Mouse (Mus musculus) cerebellum, adult 9-10 months (tissue): ENCODE data around the gene Gabarapl2.
A peak's percentile ranks its signal among the peaks of the same experiment; 100 is the strongest.

Source experiments
- DNase-seq: peaks from one replicate; pipeline ENCODE4 v3.0.0; 2022

The Gabarapl2 gene

DNA sequence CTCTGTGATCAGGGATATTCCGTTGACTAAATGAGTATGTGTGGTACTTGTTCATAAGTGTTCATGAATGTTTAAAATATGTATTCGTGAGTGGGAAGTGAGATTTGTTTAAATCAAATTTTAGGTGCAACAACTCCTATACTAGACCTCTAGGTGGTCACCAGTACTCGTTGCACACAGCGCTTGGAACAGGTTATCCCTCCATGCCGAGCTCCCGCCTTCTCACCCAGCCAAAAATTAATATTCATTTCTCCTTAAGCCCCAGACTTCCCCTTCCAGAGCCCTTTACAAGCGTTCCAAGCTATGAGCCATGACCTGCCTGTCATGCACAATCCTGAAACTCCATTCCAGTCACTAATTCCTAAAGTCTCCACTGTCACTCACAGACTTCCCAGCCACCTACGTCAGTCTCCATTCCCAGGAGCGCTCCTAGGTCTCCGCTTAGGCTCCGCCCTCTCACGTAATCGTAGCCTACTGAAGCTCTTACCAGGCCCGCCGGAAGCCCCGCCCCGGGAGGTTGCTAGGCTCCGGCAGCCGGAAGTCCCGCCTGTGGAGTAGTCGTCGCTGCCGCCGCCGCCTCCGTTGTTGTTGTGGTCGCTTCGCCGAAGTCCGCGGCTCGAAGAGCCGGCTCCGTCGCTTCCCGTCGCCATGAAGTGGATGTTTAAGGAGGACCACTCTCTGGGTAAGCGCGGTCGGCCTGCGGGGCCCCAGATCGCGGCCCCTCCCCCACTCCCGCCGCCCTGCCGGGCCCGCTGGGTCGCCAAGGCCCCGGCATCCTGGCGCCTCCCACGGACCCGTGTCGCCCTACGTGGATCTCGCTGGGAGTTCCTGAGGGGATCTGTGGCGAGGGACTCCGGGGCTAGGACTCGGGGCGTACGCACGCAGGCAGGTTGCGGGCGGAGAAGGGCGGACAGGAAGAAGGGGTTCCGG, at the start of gene Gabarapl2:
Gene Gabarapl2 (plus strand): TSS at position 533 of the 930 bp plus-strand sequence.
- peak; percentile 98 for DNase-seq

DNA sequence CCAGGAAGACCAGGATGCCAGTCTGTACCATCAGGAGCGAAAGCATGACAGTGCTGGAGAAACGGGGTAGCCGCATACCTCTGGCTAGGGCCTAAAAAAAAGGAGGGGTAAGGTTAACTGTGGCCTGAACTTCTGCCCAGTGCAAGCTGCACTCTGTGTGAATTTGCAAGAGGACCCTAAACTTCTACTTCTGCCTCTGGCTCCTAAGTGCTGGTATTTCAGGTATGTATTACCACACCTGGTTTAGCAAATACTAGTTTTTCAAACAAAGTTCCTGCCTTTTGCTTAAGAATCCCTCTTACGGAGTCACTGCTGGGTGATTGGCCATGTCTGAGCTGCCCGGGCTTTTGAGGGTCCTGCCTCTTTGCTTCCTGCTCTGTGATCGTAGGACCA, 49.6 kb upstream of the Gabarapl2 start:
- no peak for DNase-seq

DNA sequence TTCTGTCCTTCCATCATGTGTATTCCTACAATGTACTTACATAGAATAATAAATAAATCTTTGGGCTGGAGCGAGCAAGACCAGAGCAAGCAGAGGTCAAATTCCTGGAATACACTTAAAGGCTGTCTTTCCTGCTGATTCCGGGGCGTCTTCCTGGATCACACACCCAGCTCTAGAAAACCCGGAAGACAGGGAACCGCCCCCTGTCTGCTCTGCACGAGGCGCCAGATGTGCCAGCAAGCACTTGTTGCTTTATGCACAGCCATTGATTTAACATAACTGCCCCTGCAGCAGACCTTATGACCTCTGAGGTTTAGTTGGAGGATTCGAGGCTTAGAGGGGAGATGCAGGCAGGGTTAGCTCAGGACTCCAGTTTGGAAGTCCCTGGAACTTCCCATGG, 48.5 kb upstream of the Gabarapl2 start:
- no peak for DNase-seq

DNA sequence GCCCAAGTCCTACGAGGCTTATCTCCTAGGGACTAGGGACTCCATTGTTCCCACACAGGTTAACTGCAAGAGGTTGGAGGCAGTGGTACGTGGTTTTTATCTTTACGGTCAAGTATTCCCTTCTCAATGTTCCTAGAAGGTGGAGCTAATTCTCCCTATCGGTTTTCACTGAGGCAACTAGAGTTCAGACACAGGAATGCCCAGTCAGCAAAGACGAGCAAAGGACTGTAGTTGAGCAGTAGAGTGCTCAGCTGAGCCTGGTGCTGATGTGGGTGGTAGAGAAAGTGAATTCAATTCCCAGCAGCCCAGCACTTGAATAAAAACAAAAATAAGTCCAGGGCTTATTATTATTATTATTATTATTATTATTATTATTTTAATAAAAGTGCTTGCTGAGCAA, 47.9 kb upstream of the Gabarapl2 start:
- DNase-seq, result no peak

DNA sequence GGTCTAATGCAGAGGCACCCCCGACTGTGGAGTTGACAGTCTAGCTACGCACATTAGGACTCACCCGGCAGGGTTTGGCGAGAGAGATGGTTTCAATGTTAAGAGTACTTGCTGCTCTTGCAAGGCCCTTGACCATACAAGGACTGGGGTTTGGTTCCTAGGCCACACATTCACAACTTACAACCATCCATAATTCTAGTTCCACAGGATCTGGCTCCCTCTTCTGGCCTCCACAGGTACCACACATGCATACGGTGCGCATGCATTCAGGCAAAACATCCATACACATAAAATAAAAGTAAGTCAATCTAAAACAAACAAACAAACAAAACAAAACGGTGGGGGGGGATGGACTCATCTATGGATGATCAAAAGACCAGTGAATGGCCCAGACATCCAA, 45.5 kb upstream of the Gabarapl2 start:
- no peak for DNase-seq

DNA sequence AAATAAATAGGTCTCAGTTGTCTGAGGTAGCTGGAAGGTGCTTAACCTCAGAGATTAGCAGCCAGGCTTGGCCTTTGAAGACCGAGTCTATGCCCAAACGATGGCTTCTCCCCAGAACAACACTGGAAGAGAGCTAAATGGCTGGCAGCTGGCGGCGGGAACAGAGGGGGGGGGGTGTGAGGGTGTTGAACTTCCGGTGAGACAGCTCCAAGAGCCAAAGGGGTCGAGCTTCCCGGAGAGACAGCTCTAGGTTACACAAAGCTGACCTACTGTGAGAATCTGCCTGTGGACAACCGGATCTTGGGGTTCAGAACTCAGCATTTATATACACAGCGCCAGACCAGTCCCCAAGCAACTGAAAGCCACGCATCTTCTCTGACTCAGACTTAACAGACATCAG, 41.9 kb upstream of the Gabarapl2 start:
- DNase-seq, result no peak

DNA sequence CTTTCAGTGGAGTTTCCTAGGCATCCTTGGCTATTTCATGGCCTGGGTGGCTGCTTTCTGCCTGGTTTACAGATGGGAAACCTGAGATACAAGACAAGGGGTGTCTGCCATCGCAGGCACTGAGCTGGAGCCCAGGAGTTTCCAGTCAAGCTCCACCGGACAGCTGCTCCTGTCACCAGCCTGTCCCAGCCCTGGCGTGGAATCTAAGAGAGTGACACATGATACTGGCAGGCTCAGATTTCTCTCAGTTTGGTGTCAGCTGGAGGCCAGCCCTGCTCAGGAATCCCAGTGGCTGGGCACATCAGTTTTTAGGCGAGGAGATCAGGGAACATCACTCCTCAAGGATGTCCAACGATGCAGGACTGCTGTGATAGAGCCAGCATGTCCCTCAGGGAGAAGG, 38.4 kb upstream of the Gabarapl2 start:
- no peak for DNase-seq

DNA sequence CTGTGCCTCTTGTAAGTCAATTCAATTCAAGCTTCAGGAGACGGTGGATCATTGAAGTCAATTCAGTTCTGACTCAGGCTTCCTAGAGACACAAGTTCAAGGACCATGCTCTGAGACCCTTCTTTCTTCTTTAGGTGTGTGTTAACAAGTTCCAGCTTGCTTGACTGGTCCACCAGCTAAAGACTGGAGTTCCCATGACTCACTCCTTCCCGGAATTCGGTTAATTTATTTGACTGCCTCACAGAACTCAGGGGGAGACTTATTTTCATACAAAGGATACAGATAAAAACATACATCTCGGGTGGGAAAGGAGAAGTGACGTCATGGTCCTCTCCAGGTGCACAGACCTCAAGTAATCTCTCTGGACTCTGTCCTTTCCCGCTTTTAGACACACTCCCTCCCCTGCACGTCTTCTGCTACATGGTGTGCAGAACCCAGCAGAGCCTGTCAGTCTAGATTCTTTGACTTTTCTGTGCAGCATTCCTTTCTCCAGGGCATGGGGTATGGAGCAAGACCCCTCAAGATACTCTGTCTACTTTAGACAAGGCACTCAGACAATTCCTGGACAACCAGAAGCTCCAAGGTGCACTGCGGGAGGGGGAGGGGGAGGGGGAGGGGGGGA, 34.9 kb upstream of the Gabarapl2 start:
- DNase-seq, result no peak

DNA sequence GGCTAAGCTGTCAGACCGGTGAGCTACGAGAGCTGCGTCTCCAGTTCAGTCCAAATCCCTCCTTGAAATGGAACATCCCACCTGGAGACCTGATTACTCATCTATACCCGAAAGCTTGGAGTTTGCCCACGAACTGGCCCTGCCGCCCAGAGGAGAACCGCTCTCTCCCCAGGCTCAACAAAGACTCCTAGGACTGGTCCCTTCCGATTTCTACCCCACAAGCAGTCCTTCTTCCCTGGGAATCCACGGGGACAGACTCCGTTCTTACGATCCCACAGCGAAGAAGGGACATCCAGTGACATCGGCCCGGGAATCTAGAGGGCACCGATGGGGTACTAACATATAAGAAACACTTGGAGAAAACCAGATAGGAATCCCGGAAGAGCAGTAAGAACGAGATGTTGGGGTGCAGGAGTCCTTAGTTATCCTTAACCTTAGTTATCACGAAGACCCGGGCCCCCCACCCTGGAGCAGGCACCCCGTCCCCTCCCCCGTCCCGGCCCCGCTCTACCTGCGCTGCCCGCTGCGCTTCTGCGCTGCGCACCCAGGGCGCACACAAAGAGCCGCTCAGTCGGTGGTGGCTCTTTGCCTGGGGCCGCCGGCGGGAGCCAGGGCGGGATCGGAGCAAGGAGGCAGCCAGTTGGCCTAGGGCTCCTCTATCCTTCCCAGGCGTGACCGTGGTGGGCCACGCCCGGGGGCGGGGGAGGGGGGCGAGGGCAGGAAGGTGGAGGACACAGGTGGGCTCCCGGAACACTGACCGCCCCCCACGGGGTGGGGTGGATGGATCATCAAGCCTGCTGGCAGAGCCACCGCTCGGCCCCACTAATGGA, 30.7 kb upstream of the Gabarapl2 start, which contains the start of gene Chst5:
Gene Chst5 (minus strand): TSS at position 827 of the 830 bp plus-strand sequence.
- DNase-seq, result peak; percentile 48

DNA sequence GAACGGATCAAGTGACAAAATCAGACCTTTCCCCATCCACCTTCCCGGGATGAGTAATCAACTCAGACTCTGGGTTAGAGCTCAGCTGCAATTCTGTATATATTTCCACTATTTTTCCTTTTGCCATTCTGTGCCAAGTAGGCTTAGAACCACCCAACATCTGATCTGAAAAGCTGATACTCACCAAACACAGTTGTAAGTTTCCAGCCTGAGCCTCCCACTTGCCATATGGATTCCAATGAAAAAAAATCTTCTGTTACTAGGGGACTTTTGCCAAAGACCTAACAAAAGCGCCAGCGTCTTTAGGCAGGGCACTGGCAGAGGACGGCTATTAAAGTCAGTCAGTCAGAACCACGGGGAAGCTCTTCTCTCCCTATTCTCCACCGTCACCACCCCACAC, 28.9 kb upstream of the Gabarapl2 start:
- no peak for DNase-seq

DNA sequence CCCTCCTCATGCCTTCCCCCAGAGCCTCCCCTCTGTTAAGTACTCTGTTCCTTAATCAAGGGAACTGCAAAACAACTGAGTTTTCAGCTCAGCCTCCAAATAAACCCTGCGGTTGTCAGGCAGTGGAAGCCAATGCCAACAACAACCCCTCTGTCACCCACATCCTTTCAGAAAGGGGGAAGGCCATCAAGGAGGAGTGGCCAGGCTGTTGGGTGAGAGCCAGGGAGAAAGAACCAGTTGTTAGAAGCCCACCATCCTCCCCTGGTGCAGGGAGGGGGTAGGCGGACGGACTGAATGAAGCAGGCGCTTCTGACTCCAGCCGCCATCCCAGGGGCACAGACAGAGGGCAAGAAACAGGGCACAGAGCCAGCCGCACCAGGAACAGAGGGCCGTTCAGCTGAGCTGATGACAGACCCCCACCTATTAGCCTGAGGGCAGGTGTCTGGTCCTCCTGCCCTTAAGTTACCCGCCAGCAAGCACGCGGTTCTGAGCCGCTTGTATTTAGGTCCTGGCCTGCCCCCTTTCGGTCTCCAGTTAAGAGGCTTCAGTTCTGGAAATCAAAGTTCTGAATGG, 27.6 kb upstream of the Gabarapl2 start:
- DNase-seq, result no peak

DNA sequence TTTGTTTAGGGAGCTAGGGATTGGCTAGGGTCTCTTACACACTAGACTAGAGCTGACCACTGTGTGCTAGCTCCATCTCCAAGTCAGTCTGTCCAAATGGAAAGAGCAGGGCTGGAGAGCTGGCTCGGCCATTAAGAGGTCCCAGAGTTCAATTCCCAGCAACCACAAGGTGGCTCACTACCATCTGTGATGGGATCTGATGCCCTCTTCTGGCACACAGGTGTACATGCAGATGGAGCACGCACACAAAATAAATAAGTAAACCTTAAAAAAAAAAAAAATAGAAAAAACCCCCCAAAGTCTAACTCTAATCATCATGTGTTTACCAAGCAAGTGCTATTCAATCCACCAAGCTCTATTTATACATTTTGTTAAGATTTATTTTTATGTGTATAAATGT, 20.8 kb upstream of the Gabarapl2 start:
- DNase-seq, result no peak

DNA sequence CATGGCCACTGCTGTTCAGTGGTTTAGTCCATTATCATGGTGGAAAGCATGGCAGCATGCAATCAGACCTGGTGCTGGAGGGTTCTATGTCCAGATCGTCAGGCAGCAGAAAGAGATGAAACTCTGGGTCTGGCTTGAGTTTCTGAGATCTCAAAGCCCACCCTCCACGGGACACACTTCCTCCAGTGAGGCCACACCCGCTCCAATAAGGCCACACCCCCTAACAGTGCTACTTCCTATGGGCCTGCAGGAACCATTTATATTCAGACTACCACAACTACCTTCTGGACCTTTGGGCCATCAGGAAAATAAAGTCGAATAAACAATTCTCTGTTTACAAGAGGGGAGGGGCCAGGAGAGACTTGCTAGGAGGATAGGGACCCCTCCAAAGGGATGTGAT, 19.5 kb upstream of the Gabarapl2 start:
- DNase-seq, result no peak

DNA sequence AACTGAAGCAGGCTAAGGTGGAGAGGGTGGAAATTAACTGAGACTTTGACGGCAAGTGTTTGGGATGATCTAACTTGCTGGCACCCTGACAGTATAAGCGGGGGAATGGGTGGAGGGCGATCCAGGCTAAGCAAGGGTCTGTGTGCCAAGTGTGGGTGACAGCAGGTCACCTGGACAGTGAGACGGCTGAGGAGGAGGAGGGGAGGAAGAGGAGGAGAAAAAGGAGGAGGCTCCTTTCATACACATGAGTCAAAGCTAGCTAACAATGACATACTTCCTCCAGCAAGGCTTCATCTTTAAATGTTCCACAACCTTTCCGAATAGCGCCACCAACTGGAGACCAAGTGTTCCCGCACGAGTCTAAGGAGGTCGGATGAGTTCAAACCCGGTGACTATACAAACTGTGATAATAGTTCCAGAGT, 17.1 kb upstream of the Gabarapl2 start:
- DNase-seq, result peak; percentile 86

DNA sequence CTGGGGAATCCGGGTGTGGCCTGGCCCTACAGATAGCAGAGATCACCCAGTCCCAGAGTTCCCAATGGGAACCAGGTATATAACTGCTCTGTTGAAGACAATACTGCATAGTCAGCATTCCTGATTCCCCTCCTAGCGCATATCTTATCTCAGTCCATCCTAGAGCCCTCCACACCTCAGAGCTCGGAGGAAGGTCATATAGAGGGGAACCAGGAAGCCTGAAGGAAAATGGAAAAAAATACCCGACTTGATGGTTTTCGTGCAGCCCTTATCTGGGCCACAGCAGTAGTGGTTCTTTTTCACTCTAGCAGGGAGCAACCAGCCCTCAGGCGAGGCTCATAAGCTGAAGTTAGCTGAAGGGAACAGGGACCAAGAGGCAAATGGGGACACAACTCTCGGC, 15.5 kb upstream of the Gabarapl2 start:
- no peak for DNase-seq

DNA sequence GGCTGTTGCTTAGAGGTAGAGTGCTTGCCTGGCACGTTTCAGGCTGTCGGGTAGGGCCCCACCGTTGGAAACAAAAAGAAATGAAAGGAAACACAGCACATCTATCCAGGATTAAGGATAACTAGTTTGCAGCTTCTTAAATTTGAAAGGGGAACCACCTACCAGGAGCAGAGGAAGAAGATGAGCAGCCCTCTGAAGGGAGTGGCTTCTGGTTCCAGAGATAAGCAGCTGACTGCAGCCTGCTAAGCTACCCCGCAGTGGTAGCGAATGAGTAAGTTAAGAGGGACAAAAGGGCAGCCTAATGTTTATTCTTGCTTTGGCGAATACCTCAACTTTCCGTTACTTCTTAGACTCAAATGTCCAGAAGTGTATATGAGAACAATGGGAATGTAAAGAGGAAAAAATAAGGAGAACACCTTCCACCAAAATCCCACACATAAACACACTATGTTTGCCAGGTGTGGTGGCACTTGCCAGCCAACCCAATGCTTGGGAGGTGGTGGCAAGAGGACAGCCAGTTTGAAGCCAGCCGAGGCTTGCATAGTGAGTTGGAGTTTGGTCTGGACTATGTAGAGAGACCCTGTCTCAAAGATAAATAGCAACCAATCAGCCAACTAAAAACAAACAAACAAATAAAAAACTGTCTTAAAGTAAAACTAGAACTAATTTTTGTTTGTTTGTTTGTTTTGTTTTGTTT, 10.7 kb upstream of the Gabarapl2 start:
- DNase-seq, result no peak

DNA sequence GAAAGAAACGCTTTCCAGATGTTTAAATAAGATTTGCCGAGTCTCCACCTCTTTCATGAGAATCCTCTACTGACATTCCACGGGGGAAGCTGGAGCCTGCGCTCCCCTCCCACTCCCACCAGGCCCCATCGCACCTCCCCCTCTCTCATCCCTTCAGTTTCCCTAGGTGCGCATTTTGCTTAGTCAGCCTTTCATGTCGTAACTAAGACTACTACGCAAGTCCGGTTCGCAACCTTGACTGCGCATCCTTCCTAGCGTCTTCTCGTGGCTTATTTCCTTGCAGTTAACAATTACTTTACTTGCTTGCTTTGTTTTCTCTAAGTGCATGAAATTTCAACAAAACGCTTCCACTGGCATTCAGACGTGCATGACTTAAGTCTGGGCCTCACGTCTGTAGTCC, 8.8 kb upstream of the Gabarapl2 start:
- DNase-seq, result no peak

DNA sequence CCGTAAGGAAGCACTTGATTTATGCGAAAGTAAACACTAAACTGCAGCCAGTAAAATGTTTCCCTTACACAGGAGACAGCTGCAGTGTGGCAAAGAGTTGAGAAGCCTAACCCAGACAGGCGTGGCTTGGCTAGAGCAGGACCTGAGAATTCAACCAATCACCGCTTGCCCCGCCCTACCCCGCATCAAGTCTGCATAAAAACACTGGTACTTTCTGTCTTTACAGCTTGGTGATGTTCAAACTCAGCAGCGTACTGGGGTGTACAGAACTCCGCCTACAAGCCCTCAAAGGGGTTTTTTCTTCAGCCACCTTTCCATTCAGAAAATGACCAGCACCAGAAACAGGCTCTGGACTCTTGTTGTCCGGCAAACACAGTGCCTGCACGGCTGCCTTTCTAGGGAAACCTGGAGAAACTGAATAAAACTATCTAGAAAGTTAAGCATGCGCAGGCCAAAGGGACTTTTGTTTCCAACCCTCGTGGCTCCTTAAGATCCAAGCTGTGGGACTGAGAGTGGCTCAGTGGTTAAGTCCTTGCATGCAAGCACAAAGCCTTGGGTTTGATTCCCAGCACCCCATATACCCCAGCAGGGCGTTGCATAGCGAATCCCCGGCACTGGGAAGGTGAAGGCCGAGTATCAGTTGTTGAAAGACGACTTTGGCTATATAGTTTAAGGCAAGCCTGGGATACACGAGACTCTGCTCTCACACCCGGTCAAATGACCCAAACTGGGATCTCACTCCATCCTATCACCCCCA, 7.7 kb upstream of the Gabarapl2 start:
- DNase-seq, result peak; percentile 72

DNA sequence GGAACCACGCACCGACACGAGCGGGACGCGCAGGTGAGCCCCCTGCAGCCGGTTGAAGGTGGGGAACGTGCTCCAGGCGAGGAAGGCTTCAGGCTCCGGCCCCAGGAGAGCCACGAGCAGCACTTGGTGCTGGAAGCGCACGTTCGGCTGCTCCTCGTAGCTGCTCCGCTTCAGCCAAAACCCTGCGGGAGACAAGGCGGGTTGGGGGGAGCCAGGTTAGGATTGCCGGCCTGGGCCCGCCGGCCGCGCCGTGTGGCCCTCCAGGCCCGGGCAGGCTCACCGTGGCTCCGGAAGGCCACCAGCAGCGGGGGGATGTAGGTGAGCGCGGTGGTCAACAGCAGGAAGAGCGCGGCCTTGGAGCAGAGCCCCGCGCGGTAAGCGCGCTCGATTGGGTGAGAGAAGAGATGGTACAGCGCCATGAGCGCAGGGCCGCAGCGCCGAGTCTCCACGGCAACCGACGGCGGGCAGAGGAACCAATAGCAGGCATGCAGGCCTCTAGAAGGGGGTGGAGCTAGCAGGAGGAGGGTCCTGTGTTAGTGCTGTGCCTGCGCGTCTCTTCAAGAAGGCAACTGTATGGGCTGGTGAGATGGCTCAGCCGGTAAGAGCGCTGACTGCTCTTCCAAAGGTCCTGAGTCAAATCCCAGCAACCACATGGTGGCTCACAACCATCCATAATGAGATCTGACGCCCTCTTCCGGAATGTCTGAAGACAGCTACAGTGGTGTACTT, 7.0 kb upstream of the Gabarapl2 start, which contains the start of gene Tmem231:
Gene Tmem231 (minus strand): TSS at position 534 of the 729 bp plus-strand sequence.
- peak; percentile 94 for DNase-seq

DNA sequence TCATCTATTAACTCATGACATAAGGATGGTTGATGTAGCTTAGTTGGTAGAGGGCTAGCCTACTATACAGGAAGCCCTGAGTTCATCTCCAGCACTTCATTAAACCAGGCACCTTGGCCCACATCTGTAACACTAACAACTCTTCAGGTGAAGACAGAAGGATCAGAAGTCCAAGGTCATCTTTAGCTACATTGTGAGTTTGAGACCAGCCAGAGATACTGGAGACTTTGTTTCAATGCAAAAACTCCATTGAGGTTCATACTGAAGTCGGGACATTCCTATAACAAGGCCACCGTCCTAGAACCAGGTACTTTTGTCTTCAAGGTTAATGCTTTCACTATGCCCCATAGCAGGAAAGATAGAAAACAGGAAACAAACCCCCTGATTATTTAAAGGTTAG, 6.3 kb upstream of the Gabarapl2 start:
- DNase-seq, result no peak

DNA sequence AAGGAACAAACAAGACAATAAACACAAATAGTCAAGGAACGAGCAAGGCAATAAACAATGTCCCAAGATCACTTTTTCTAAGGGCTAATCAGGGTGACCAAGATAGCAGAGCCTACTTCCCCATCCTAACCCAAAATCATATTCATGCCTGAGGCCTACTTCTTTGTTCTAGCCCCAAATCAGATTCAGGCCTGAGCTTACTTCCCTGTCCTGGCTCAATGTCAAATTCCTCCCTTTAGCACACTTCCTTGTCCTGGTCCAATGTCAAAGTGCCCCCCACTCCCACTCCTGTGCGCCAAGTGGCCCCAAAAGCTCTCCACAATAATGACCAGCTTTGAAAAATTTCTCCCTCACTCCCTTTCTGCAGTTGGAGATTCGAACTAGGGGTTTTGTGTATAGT, 3.3 kb upstream of the Gabarapl2 start:
- no peak for DNase-seq
